Mouse (Mus musculus) adrenal gland, postnatal 10 days (tissue): ENCODE data around the gene Ism1. TPM values are rescaled to one million over a fixed set of nuclear protein-coding genes. Genes with fewer than 3 reads are reported as not detected.

Experiments used
- DNase-seq: peaks from one replicate; pipeline ENCODE4 v3.0.0; 2021; ENCODE audit warnings: mixed read lengths
- long read RNA-seq, 2 experiments: library from polyadenylated mRNA; stranded (forward); transcript quantifications; one replicate each; pipeline ENCODE4 v2.0.0; 2021
- total RNA-seq, 2 experiments: library from RNA; stranded (reverse); gene quantifications; 2 replicates each; pipeline ENCODE4 v1.2.3; 2021

Gene Ism1
- 10 to 100 TPM; 24.7 to 30.7 TPM for total RNA-seq
- long read RNA-seq, experiment 1, transcript Ism1-202 (6 exons, 2,964 nt), result major isoform, 21 of 28 reads
- long read RNA-seq, experiment 1, partial matches to known transcripts, result 7 of 28 reads
- long read RNA-seq, experiment 1, other reads (novel, unspliced or antisense), result 0 of 28 reads
- long read RNA-seq, experiment 2, transcript Ism1-202 (6 exons, 2,964 nt), result major isoform, 21 of 26 reads
- long read RNA-seq, experiment 2, partial matches to known transcripts, result 5 of 26 reads
- long read RNA-seq, experiment 2, other reads (novel, unspliced or antisense), result 0 of 26 reads

DNA sequence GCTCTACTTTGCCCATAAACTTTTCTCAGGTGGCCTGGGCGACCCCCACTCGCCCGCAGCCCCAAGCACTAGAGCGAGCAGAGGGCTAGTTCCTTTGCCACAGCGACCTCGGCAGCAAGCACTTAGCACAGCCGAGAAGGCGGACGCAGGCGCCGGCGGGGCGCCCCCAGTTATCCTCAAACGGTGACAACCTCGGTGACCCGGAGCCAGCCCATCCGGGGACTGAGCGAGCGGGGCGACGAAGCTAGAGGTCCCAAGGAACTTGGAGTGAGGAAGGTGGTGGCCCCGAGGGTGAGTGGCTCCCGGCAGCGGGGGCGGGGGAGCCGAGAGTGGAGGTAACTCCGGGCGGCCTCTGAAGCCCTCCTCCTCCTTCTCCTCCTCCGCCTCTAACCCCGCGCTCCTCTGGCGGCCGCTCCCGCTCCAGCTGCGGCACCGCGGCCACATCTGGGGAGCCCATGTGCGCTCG is at the start of gene Ism1:
Gene Ism1 (plus strand): TSS at position 370 of the 466 bp plus-strand sequence.
- peak; percentile 60 for DNase-seq

GRCm38 (mm10) chr2:139628731-139629130 is 49.2 kb upstream of the Ism1 start:
- DNase-seq, result no peak

DNA sequence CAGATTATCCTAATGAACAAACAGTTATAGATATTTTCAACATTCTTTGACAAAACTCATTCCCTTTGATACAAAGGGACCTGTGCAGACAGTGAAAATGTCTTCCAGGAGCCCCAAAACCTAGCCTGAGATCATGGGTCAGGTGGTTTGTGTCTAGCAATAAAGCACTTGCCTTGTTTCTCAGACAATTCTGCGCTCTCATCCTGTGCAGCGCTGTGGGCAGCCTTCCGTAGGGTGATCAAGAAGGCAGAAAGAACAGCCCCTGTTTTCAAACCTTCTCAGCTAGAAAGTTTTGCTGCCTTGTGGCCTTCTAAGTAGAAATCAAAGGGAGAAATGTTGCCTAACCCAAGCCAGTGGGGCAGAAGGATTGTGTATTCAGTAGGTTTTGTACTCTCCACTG is 48.3 kb upstream of the Ism1 start:
- no peak for DNase-seq

DNA sequence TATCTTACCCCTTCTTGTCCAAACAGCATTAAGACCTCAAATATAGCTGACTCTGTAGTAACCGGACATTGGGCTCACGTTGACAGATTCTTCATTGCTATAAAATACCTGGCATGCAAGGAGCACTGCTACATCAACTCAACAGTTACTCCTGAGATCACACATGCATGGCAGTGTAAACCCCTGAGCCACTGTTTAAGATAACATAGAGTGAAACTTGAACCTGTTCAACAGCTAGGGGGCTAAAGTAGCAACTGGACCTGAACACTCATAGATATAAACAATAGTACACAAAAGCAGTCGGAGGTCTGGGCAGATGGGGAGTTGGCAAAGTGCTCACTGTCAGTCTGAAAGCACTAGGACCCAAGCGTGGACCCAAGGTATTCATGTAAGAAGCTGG is 43.5 kb upstream of the Ism1 start:
- DNase-seq, result no peak

DNA sequence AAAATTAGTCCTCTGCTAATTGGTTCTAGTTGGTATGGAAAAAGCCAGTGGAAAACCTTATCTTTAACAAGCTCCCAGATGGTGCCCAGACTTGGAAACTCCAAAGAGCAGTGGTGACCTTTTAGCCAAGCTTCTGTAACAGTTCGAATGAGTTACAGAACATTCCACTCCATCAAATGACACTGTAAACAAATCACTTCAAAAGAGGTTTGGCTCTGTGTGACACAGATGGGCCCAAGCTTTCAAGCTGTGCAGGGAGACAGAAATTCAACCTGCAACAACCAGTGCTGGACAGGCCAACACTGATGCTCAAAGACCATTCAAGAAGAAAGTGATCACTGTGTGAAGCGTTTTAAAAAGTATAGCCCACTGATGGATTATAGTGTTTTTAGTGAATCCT is 40.1 kb upstream of the Ism1 start:
- peak; percentile 16 for DNase-seq

- no peak for DNase-seq
These were observed 36.1 kb upstream of the Ism1 start for GRCm38 (mm10) chr2:139641757-139642385.

DNA sequence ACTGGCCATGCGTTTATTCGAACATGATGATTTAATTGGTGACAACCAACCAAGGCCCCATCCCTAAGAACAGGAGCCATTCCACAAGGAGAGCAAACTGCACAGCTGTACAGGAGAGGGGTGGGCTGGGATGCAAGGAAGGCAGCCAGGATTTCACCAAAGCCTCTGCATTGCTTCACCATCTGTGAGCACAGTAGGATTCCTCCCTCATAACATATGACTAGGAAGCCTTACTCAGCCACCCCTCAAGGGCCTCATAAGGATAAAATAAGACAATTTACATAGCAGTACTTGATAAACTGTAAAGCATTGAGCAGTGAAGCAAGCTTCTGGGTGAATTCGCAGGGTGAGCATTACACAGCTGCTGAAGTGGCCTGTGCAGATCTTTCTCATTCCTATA is 28.5 kb upstream of the Ism1 start:
- DNase-seq, result no peak

- DNase-seq, result no peak
These were observed 21.2 kb upstream of the Ism1 start for GRCm38 (mm10) chr2:139656750-139657149.

GRCm38 (mm10) chr2:139671838-139672237 is 6.1 kb upstream of the Ism1 start:
- DNase-seq, result no peak

- DNase-seq, result no peak
These were observed 5.6 kb upstream of the Ism1 start for GRCm38 (mm10) chr2:139672371-139672770.

DNA sequence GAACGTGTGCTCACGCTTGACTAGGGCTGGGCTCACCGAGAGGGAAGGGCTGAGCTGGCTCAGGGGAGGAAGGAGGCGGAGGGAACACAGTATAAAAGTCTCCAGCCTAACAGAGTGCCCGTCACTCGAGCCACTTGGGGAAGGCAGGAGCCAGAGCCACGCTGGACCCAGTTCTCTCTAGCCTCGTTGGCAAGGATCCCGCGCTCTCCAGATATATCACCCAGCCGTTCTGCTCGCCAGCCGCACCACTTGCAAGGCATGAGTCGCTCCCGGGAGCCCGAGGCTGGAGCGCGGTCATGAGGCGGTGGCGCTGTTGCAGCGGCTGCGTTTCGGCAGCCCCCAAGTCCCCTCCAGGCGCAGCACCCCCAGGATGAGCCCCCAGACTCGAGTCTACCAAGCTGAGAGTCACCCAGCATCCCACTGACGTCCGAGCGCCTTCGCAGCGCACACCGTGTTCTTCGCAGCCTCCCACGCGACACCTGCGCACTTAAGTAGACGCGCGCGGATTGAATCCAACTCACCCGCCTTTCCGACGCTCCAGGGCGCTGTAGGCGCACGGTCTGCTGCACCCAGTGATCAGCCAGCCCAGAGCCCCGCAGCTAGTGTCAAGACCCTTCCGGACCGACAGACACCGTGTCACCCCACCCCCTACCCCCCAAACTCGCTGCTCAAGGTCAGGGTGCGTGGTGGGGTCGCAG is 764 bp upstream of the Ism1 start:
- peak; percentile 91 for DNase-seq

DNA sequence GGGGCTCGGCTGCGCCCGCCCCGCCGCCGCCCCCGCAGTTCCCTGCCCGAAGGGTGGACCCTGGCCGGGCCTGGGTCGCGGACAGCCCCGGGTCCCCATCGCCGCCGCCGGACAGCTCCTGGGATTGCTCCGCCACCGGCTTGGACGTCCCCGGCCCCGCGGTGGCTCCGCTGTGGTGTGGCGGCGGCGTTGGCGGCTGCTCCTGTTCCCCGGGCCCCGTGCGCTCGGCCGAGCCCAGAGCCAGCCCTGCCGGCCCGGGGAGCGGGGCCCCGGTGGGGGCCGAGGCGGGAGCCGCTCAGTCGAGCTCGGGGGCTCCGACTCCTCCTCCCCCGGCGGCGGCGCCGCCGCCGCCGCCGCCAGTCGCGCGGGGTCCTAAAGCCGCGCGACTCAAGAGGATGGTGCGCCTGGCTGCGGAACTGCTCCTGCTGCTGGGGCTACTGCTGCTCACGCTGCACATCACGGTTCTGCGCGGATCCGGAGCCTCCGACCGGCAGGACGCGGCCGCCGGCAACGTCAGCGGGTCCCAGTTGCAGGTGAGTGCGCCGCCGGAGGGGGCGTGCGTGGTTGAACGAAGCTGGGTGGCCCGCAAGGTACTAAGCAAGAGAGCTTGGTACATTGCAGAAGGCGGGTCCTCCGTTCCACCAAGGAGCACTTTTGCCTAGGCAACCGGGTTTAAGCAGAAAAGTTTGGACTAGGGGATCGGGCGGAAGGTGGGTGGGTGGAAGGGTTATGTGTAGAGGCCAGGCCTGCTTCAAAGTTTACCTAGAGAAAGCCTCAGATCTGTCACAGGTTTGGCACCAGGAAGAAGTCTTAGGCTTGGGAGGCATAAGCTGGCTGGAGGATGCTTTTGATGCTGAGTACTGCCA is 530 bp downstream of the Ism1 start:
- DNase-seq, result peak; percentile 60

DNA sequence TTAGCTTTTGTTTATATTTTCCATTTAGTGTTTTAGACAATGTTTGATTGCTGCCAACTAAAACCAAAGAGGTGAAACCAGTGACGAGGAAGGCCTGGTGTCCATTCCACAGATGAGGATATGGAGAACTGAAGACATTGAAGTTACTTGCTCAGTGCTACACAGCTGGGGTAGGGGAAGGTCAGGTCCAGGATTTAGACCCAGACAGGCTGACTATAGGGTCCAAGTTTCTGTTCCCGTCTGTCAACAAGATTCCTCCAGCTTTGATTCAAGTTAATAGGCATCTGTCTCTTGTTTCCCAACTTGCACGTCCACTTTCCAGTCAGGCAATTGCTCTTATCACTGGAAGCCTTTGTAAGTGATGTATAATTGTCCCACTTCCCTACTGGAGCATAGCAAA is 4.6 kb downstream of the Ism1 start:
- no peak for DNase-seq

- DNase-seq, result no peak
These were observed 11.5 kb downstream of the Ism1 start for GRCm38 (mm10) chr2:139689442-139690003.

DNA sequence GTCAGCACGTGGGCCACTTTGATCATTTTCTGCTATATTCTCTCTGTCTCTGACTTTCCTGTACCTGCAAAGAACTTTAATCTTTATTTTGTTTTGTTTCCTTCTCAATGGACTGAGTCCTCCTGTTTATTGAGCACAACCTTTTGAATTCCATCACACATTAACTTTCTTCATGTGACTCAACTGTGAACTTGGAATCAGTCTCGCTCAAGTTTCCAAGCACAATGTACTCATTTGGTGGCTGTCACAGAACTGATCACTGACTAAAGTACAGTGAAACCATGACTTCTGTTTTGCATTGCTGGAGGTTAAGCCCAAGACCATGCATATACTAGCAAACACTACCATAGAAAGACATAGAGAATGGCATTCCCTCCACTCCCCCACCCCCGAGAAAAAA is 15.5 kb downstream of the Ism1 start:
- no peak for DNase-seq

- no peak for DNase-seq
These were observed 16.7 kb downstream of the Ism1 start for GRCm38 (mm10) chr2:139694638-139695037.

- DNase-seq, result no peak
These were observed 18.6 kb downstream of the Ism1 start for GRCm38 (mm10) chr2:139696578-139696977.

DNA sequence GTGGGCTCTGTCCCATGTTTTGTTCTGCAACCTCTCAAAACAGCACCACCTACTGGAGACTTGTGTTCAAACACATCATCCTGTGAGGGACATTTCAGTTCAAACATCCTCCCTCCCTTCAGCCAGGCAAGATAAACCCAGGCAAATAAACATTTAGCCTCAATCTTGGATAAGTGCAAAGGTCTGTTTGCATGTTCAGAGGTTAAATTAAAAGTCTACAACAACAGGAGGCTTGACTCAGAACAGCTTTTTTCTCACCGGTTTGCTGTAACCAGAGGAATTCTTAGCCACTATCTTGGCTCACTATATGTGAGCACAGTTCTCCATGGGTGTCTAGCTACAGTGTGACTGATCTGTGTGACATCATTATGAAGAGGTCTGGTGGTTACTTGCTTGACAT is 22.6 kb downstream of the Ism1 start:
- no peak for DNase-seq

DNA sequence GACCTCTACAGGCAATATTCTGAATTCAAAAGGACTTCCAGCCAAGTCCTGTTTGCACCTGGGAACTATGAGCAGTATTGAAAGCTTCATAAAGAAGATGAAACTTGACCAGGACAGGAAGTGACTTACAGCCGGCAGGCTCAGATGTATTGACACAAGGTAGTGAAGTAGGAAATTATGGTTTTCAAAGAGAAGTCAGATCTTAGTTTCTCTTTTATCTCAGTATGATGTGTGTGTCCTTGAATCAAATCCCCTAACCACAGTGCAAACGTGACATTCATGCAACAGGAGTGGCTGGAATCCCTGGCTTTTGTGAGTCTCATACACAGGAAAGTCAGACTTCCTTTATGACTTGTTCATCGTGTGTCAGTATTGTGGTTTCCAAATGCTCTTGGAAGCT is 27.0 kb downstream of the Ism1 start:
- DNase-seq, result no peak

- DNase-seq, result no peak
These were observed 30.4 kb downstream of the Ism1 start for GRCm38 (mm10) chr2:139708194-139708899.

- no peak for DNase-seq
These were observed 33.7 kb downstream of the Ism1 start for GRCm38 (mm10) chr2:139711640-139712039.
